Mouse (Mus musculus) natural killer cell, adult 2 months (primary cell): Measurements from ENCODE around the gene Trpv2.
"Not testable (repeated sequence)": the region's sequence is repeated elsewhere in the genome, so short reads cannot be mapped to it uniquely, and the experiment has no call there.

ENCODE experiments used
- DNase-seq, 2 experiments: peaks; one replicate each; pipeline ENCODE4 v3.0.0; 2022; ENCODE audit warnings: low spot score in 2 of 2

Trpv2 gene

GRCm38 (mm10) chr11:62647661-62648590 is 73.6 kb downstream of the Trpv2 start, which contains the start of gene Lrrc75a:
TSS of gene Lrrc75a (minus strand) at chr11:62648523.
- peak in 1 of 2 experiments; percentile 24 for DNase-seq

GRCm38 (mm10) chr11:62648591-62649391 is 74.5 kb downstream of the Trpv2 start, which contains the start of gene Mmgt2:
TSS of gene Mmgt2 (plus strand) at chr11:62648664.
- peak; percentile 90 to 93 for DNase-seq

GRCm38 (mm10) chr11:62649803-62650202 is 75.5 kb downstream of the Trpv2 start:
- DNase-seq, result not testable (repeated sequence)
